Mouse (Mus musculus): ENCODE data around the gene Ago3. TPM values are rescaled to one million over a fixed set of nuclear protein-coding genes. Genes with fewer than 3 reads are reported as not detected.

The Ago3 gene
- total RNA-seq, 2 experiments from 2014 or later = 35.9 to 36.0 TPM

DNA sequence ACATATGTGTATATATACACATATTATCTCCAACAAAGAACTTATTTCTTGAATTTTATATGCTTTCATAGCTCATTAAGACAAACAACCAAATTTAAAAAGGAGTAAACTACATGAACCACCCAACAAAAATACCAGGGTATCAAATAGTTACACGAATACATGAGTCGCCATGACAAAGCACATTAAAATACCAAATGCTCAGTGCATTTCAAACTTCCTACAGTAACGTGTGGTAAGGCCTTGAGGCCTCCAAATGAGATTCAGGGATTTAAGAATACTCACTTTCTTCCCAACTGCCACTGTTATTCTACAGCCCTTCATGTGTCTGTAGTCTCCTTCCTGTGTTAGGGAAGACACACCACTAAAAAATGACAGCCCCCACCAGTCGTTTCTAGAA lies 2.4 kb upstream of the Ago3 start:
- intact Hi-C loops (cut with DNase I) = no loop called here
- no peak for DNase-seq (ENCODE audit: low spot score in 2 of 2)

- DNase-seq (ENCODE audit: low spot score in 2 of 2) = peak in 1 of 2 experiments; percentile 19
- intact Hi-C loops (cut with DNase I) = loop anchor here (2.0 kb wide), 1 partner anchor 40 kb away; the partner anchor contains the start of gene Ago1
Measured at GRCm38 (mm10) chr4:126428682-126429346, 542 bp downstream of the Ago3 start.

- intact Hi-C loops (cut with DNase I) = no loop called here
Measured at GRCm38 (mm10) chr4:126423866-126424265, 5.5 kb downstream of the Ago3 start.

DNA sequence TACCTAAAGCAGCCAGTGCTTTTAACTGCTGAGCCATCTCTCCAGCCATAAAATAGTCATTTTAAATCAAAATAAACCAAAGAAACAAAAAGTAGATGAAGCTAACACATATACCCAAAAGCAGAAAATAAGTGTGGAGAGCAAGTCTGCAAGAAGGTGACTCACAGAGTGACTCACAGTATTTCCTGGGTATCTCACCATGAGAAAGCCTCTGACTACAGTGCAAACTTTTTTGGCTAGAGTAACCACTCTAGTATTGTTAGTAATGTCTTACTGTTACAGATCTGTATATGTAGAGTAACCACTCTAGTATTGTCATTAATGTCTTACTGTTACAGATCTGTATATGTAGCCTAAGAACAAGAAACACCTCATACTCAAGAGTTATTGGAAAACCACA lies 13.6 kb downstream of the Ago3 start:
- intact Hi-C loops (cut with DNase I) = no loop called here
- DNase-seq (ENCODE audit: low spot score in 2 of 2) = peak in 1 of 2 experiments; percentile 60

More at GRCm38 (mm10) chr4:126423866-126424265, 5.5 kb downstream of the Ago3 start:
- DNase-seq (ENCODE audit: low spot score in 2 of 2) = no peak

DNA sequence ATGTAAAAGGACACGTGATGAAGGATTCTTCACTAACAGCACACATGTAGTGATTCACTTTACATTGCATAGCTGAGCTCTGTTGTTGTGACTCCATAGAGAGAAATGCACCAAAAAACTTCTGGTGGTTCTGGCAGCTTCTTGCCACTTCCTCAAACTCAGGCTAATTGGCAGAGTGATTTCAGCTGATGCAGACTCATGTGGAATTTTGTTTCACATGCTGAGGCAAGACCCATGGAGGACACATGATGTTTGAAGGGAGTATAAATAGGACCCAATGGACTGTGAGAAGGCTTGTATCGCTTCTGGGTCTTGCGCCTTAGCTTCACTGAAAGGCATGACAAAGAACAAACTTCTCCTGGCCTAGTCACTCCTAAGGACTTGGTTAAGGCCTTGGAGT lies 16.8 kb downstream of the Ago3 start:
- no peak for DNase-seq (ENCODE audit: low spot score in 2 of 2)
- intact Hi-C loops (cut with DNase I) = no loop called here

DNA sequence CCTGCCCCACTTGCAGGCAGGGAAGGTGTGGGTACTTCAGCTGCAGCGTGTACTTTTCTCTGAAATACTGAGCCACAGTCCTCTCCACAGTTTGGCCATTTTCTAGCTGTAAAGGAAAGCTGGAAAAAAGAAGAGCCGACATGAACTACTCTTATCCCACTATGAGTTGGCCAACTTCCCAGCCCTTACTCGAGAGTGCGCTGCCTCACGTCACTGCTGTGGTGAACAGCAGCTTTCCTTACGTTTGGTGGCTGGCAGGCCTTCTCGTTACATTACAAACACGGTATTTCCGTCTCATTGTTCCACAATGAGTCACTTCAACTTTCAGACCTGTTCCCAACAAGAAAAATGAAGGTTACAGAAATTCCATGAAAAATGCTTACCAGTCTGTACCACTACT lies 57.9 kb downstream of the Ago3 start:
- intact Hi-C loops (cut with DNase I) = no loop called here
- DNase-seq (ENCODE audit: low spot score in 2 of 2) = peak; percentile 3 to 53

DNA sequence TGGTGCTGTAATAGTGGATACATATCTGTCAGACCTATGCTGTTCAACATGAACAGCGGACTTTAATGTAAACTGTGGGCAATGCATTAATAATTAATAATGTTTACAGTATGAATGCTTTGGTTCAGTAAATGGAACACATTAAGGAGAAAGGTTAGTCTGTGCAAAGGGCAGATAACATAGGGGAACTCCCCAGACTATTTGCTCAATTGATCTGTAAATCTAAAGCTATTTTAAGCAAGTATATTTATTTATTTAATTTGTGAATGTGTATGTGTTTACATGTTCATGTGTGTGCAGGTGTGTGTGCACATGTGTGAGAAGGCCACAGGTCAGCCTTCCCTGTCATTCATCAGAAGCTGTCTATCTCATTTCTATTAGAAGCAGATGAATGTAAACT lies 69.3 kb downstream of the Ago3 start:
- intact Hi-C loops (cut with DNase I) = no loop called here
- no peak for DNase-seq (ENCODE audit: low spot score in 2 of 2)

DNA sequence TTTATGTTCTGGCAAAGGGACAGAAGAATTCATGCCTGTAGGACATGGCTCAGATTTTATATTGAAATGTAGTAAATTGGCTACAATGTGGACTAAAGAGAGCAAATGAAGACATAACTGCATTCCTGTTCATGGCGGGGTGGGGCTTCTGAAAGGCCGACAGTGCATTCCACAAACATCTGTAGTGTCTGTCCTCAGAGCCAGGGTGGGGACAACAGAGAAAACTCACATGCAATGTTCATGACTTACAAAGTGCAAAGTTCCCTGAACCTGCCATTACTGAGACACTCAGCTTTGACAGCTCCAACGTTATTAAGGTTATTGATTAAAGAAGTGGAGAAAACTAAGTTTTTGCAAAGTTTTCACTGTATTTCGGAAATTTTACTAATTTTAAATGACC lies 85.9 kb downstream of the Ago3 start:
- intact Hi-C loops (cut with DNase I) = no loop called here
- DNase-seq (ENCODE audit: low spot score in 2 of 2) = no peak

DNA sequence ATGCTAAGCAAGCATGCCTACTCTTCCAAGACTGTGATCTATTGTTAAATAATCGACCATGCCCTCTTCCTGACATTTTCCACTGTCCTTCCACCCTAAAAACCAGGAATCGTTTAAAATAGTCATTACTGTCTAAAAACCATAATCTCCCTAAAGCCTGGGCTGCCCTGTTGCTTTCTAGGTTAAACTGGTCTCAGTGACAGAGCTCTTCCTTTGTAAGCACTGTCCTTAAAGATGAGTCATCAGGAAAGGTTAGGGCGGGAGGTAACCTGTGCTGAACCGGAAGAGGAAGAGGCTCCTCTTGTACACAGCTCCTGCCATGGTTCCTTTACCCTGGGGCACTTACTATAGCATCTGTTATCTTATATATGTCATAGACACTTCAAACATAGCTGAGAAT lies 89.9 kb downstream of the Ago3 start:
- no peak for DNase-seq (ENCODE audit: low spot score in 2 of 2)
- intact Hi-C loops (cut with DNase I) = no loop called here

GRCm38 (mm10) chr4:126332358-126332757 lies 97.0 kb downstream of the Ago3 start:
- intact Hi-C loops (cut with DNase I) = no loop called here
- DNase-seq (ENCODE audit: low spot score in 2 of 2) = no peak

GRCm38 (mm10) chr4:126331751-126332150 lies 97.6 kb downstream of the Ago3 start:
- no peak for DNase-seq (ENCODE audit: low spot score in 2 of 2)
- intact Hi-C loops (cut with DNase I) = no loop called here

GRCm38 (mm10) chr4:126330295-126330694 lies 99.1 kb downstream of the Ago3 start:
- DNase-seq (ENCODE audit: low spot score in 2 of 2) = no peak
- intact Hi-C loops (cut with DNase I) = no loop called here

GRCm38 (mm10) chr4:126326036-126326435 lies 103.3 kb downstream of the Ago3 start:
- no peak for DNase-seq (ENCODE audit: low spot score in 2 of 2)
- intact Hi-C loops (cut with DNase I) = no loop called here

DNA sequence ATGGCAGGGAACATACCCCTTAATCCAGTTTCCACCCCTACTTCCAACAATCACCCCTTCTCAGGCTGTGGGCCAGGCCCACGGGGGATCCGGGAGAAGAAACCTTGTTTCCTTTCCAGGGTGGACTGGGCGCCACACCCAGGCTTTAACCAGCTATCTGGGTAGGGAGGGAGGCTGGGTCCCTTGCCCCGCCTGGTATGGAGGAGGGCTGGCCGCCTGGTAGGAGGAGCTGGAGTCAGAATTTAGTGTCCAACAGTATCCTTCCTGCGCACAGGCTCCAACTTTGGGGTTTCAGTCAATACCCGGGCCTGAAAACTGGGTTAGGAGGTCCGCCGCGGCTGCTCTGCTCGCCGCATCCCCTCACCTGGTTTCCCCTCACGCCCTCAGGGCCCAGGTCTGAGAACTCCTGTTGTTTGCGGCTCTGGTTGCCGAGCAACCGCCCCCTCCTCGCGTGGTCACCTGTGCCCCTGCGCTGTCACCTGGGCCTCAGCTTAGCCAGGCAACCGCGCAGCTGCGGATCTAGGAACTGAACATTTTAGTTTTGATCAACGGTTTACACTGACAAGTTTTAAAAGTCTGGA lies 104.0 kb downstream of the Ago3 start, which contains the start of gene Tekt2:
Gene Tekt2 (minus strand): TSS at position 408 of the 581 bp plus-strand sequence.
- no peak for DNase-seq (ENCODE audit: low spot score in 2 of 2)
- intact Hi-C loops (cut with DNase I) = no loop called here

- intact Hi-C loops (cut with DNase I) = no loop called here
- DNase-seq (ENCODE audit: low spot score in 2 of 2) = no peak
Measured at GRCm38 (mm10) chr4:126324861-126325260, 104.5 kb downstream of the Ago3 start.

- DNase-seq (ENCODE audit: low spot score in 2 of 2) = no peak
- intact Hi-C loops (cut with DNase I) = no loop called here
Measured at GRCm38 (mm10) chr4:126322646-126323045, 106.7 kb downstream of the Ago3 start.

GRCm38 (mm10) chr4:126321854-126322511 lies 107.4 kb downstream of the Ago3 start:
- no peak for DNase-seq (ENCODE audit: low spot score in 2 of 2)
- intact Hi-C loops (cut with DNase I) = no loop called here

- peak; percentile 98 for DNase-seq (ENCODE audit: low spot score in 2 of 2)
- intact Hi-C loops (cut with DNase I) = no loop called here
Measured at GRCm38 (mm10) chr4:126321111-126321853, 108.1 kb downstream of the Ago3 start, which contains the start of gene Adprhl2. TSS of gene Adprhl2 (minus strand) at chr4:126321703.

- no peak for DNase-seq (ENCODE audit: low spot score in 2 of 2)
- intact Hi-C loops (cut with DNase I) = no loop called here
Measured at GRCm38 (mm10) chr4:126319806-126320205, 109.5 kb downstream of the Ago3 start.

DNA sequence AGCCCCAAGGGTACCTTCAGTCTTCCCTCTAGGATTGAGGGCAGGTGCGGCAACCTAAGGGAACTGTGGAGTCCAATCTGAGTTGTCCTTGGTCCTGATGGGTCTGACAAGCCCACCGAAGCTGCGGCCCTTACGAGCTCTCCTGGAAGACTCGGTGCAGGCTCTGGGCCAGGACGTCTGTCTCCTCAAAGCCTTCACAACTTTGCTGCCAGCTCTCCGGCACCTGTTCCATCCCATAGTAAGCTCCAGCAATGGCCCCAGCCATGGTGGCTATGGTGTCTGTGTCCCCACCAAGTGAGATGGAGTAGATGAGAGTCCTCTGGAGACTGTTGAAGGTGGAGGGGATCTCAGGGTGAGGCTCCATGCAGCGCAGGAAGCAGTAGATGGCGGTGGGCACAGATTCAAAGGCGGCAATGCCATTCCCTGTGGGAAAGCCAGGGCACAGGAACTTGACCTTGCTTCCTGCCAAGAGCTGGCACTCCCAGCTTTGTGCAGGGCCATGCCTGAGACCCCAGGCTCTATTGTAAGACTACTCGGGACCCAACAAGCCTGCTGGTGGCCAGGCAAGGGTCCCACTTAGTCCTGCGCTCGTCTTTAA lies 112.8 kb downstream of the Ago3 start:
- intact Hi-C loops (cut with DNase I) = no loop called here
- no peak for DNase-seq (ENCODE audit: low spot score in 2 of 2)
